Mouse (Mus musculus) cerebral cortex, adult 2 months (tissue): ENCODE measurements around the gene Gm10142.

ENCODE experiments used
- WGBS: fragments of 180-500 bp; shearing (Covaris S2); methylation state at CpG from one replicate; pipeline ENCODE4 v1.1.7; 2018; 5-methylcytosine and 5-hydroxymethylcytosine counted together

Gm10142 gene

GRCm38 (mm10) chr10:77738929-77739328 lies 23.3 kb downstream of the Gm10142 start:
- 89% methylated on average over 4 of the region's 4 CpGs for WGBS

- 63% methylated on average over 5 of the region's 5 CpGs for WGBS
Measured at GRCm38 (mm10) chr10:77741924-77742688, 26.5 kb downstream of the Gm10142 start, which contains the start of gene Gm18596. Gene Gm18596 (minus strand): TSS chr10:77742638.

GRCm38 (mm10) chr10:77750686-77751085 lies 35.1 kb downstream of the Gm10142 start:
- WGBS, result 48% methylated on average over 1 of the region's 1 CpGs

GRCm38 (mm10) chr10:77751254-77751653 lies 35.6 kb downstream of the Gm10142 start, which contains the start of gene Gm9736:
Gene Gm9736 (minus strand): TSS chr10:77751354.
- WGBS, result 7% methylated on average over 1 of the region's 1 CpGs

GRCm38 (mm10) chr10:77752312-77752711 lies 36.7 kb downstream of the Gm10142 start:
- 63% methylated on average over 3 of the region's 3 CpGs for WGBS

DNA sequence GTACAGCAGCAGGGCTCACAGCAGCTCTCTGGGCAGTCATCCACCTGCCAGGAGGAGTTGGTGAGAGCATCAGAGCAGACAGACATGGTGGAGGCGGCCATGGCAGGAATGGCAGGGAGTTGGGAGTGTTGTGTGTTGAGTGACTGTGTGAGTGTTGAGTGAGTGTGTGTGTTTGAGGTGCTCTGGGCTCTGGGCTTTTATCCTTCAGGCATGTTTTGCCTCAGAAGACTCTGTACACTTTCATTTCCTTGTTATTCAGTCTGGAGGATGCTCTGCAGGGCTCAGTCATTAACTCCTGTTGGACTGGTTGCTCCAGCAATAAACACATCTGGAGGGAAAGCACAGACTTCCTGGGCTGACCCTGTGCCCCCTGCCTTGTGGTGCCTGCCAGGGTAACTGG lies 44.0 kb downstream of the Gm10142 start, which contains the start of gene Gm3233:
Gene Gm3233, minus strand, starts transcription at position 101 of the 400 bp plus-strand sequence.
- WGBS, result no CpG with 5 or more reads among the region's 1 CpGs
